Comparison of ENCODE assay signal across 23 mouse cellular contexts in genomic region chr9:94210467-94211249, GRCm38 (mm10).
A peak's percentile ranks its signal among the peaks of the same experiment; 100 is the strongest.
DNase-seq lines count a peak whose midpoint lies in the region; ATAC-seq and TF ChIP-seq lines count a peak whose summit lies in the region.
"Had no signal": no experiment of that assay in that cellular context is flagged by ENCODE, and none has a peak within 500 bp of the region (broad histone marks: within the 10 kb centered on the region; RNA-seq: fewer than 3 reads in every experiment).

No protein-coding gene starts in this region.

- no peak overlapping the region for H3K9ac ChIP-seq in heart, embryonic 13.5 days
- H3K9ac ChIP-seq in forebrain, embryonic 16.5 days (replicated peaks; ENCODE audit: low read depth, low read length): no peak overlapping the region
- no peak overlapping the region for H3K9ac ChIP-seq in hindbrain, embryonic 14.5 days
- H3K9ac ChIP-seq: embryonic facial prominence, embryonic 12.5 days; liver, embryonic 12.5 days; midbrain, embryonic 15.5 days had no signal

- DNase-seq in heart, adult 18-20 months: no peak
- peak; percentile 8 to 27 for DNase-seq in layer of hippocampus, adult 2 months (ENCODE audit: low spot score in 2 of 2)
- no peak for DNase-seq in layer of hippocampus, adult 9-10 months (ENCODE audit: low spot score)
- no peak for DNase-seq in urinary bladder, adult 2 months (ENCODE audit: low spot score)
- no peak for DNase-seq in hindbrain, embryonic 14.5 days (ENCODE audit: low spot score)
- DNase-seq: adrenal gland, postnatal 36 days; B cell, adult 2 months; cerebellum, adult 8-10 months; gastrocnemius, postnatal 36 days; kidney, adult 8-10 months; kidney, postnatal 14 days; left cerebral cortex, postnatal 4 days; lung, adult 2 months; right cerebral cortex, postnatal 14 days; thymus, postnatal 36 days had no signal

- WGBS in heart, embryonic 13.5 days: 46% methylated on average over 9 of the region's 9 CpGs
- 37% methylated on average over 9 of the region's 9 CpGs for WGBS in forebrain, embryonic 16.5 days
- WGBS in hindbrain, embryonic 14.5 days: 78% methylated on average over 9 of the region's 9 CpGs

- H3K27ac ChIP-seq in heart, embryonic 13.5 days (replicated peaks): peak overlapping the region; percentile 33; the same call in 1 of the 2 replicates
- peak overlapping the region; percentile 80 for H3K27ac ChIP-seq in layer of hippocampus, adult 2 months
- 0 out of 2 replicates have a peak overlapping the region, but pooled peaks have one; percentile 10 for H3K27ac ChIP-seq in forebrain, embryonic 16.5 days (ENCODE audit: low read length)
- H3K27ac ChIP-seq in hindbrain, embryonic 14.5 days: no peak overlapping the region
- H3K27ac ChIP-seq: embryonic facial prominence, embryonic 12.5 days; left cerebral cortex, adult 2 months; liver, embryonic 12.5 days; midbrain, embryonic 15.5 days had no signal

- no peaks in the 10 kb centered on the region for H3K36me3 ChIP-seq in heart, embryonic 13.5 days
- H3K36me3 ChIP-seq in forebrain, embryonic 16.5 days (ENCODE audit: control insufficient read depth, insufficient read depth): no peaks in the 10 kb centered on the region
- no peaks in the 10 kb centered on the region for H3K36me3 ChIP-seq in hindbrain, embryonic 14.5 days (replicated peaks; ENCODE audit: control insufficient read depth, insufficient read depth)
- H3K36me3 ChIP-seq: embryonic facial prominence, embryonic 12.5 days; liver, embryonic 12.5 days; midbrain, embryonic 15.5 days had no signal

- no peak for TF ChIP-seq CTCF in layer of hippocampus, adult 2 months (conservative IDR thresholded peaks at IDR 0.05)

- no peaks in the 10 kb centered on the region for H3K27me3 ChIP-seq in heart, embryonic 13.5 days (replicated peaks)
- no peaks in the 10 kb centered on the region for H3K27me3 ChIP-seq in forebrain, embryonic 16.5 days (replicated peaks; ENCODE audit: control insufficient read depth, insufficient read depth, low read length)
- no peaks in the 10 kb centered on the region for H3K27me3 ChIP-seq in hindbrain, embryonic 14.5 days (ENCODE audit: control insufficient read depth, insufficient read depth, low read length)
- H3K27me3 ChIP-seq: embryonic facial prominence, embryonic 12.5 days; liver, embryonic 12.5 days; megakaryocyte, embryonic 14.5 days; midbrain, embryonic 15.5 days had no signal

- H3K9me3 ChIP-seq in heart, embryonic 13.5 days: no peaks in the 10 kb centered on the region
- H3K9me3 ChIP-seq in forebrain, embryonic 16.5 days (ENCODE audit: control insufficient read depth, low read length): no peaks in the 10 kb centered on the region; the same call in 1 of the 2 replicates
- no peaks in the 10 kb centered on the region for H3K9me3 ChIP-seq in hindbrain, embryonic 14.5 days (ENCODE audit: control insufficient read depth, low read length)
- H3K9me3 ChIP-seq: embryonic facial prominence, embryonic 12.5 days; liver, embryonic 12.5 days; megakaryocyte, embryonic 14.5 days; midbrain, embryonic 15.5 days had no signal

- H3K4me1 ChIP-seq in heart, embryonic 13.5 days: peaks cover 9% of the 10 kb centered on the region
- peaks cover 10% of the 10 kb centered on the region for H3K4me1 ChIP-seq in forebrain, embryonic 16.5 days (replicated peaks; ENCODE audit: control insufficient read depth, insufficient read depth, low read length)
- no peaks in the 10 kb centered on the region for H3K4me1 ChIP-seq in hindbrain, embryonic 14.5 days (replicated peaks; ENCODE audit: control insufficient read depth, insufficient read depth, low read length)
- H3K4me1 ChIP-seq: embryonic facial prominence, embryonic 12.5 days; liver, embryonic 12.5 days; megakaryocyte, embryonic 14.5 days; midbrain, embryonic 15.5 days had no signal

- no peak for ATAC-seq in heart, embryonic 13.5 days (ENCODE audit: extremely low read depth, insufficient number of reproducible peaks, low FRiP score, low TSS enrichment)
- peak; percentile 74 for ATAC-seq in forebrain, embryonic 16.5 days
- ATAC-seq in hindbrain, embryonic 14.5 days (ENCODE audit: low FRiP score): no peak
- ATAC-seq: liver, embryonic 12.5 days; midbrain, embryonic 15.5 days had no signal

- H3K4me2 ChIP-seq in heart, embryonic 13.5 days: no peak overlapping the region
- no peak overlapping the region for H3K4me2 ChIP-seq in forebrain, embryonic 16.5 days (ENCODE audit: low read length)
- H3K4me2 ChIP-seq in hindbrain, embryonic 14.5 days (replicated peaks): no peak overlapping the region
- H3K4me2 ChIP-seq: embryonic facial prominence, embryonic 12.5 days; heart, embryonic 11.5 days; liver, embryonic 12.5 days; midbrain, embryonic 15.5 days had no signal

- no peak overlapping the region for H3K4me3 ChIP-seq in heart, embryonic 13.5 days
- no peak overlapping the region for H3K4me3 ChIP-seq in layer of hippocampus, adult 2 months
- no peak overlapping the region for H3K4me3 ChIP-seq in forebrain, embryonic 16.5 days (replicated peaks; ENCODE audit: low read length)
- no peak overlapping the region for H3K4me3 ChIP-seq in hindbrain, embryonic 14.5 days (replicated peaks; ENCODE audit: low read length)
- H3K4me3 ChIP-seq: embryonic facial prominence, embryonic 12.5 days; left cerebral cortex, adult 2 months; liver, embryonic 12.5 days; megakaryocyte, embryonic 14.5 days; midbrain, embryonic 15.5 days had no signal

Comparison
In these comparisons a context has a peak if more than half of its experiments do, and no peak if none do; other contexts are left out.
1. DNase-seq: peak in layer of hippocampus, adult 2 months (2 of 2); none in heart, adult 18-20 months (0 of 2), layer of hippocampus, adult 9-10 months (single experiment), urinary bladder, adult 2 months (single experiment) and hindbrain, embryonic 14.5 days (single experiment).